Mouse (Mus musculus) layer of hippocampus, adult 18-20 months (tissue): ENCODE results near the gene Zfpl1. TPM values are rescaled to one million over a fixed set of nuclear protein-coding genes. Genes with fewer than 3 reads are reported as not detected.

Source experiments
- DNase-seq, 2 experiments: peaks; one replicate each; pipeline ENCODE4 v3.0.0; 2022; ENCODE audit warnings: low spot score in 2 of 2
- microRNA-seq, 2 experiments: library from miRNA; unstranded; fragments of <30 nt; microRNA quantifications; one replicate each; pipeline ENCODE4 v1.2.0; 2021
- total RNA-seq, 2 experiments: library from RNA; stranded (reverse); gene quantifications; 2 replicates each; pipeline ENCODE4 v1.2.3; 2021

The Zfpl1 gene
- total RNA-seq, 2 experiments from 2014 or later, result 36.6 to 42.0 TPM

DNA sequence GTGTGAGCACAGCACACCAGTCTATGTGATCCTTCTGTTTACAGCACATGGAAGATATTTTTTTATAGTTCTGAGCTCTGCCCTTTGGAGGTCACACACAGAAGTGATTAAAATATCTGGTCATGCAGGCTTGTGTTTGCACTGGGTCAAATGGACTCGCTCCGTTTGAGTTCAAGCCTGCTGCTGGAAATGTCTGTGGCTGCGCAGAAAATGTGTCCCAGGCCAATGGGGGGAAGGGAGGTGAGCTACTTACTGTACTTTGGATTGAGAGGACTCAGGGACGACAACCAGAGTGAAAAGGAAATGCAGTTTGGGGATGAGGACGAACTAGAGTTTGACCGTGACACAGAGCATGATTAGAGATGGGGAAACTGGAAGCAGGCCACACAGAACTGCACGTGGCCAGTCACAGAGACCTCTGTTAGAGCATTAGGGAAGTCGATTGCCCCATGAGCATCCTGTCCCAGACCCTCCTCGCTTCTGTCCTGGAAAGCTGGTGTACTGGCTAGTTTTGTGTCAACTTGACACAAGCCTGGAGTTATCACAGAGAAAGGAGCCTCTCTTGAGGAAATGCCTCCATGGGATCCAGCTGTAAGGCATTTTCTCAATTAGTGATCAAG is 48.7 kb downstream of the Zfpl1 start:
- no peak for DNase-seq

Small RNAs within 50 kb of the gene (microRNA-seq; reads per million reads assigned to microRNA genes)
- gene Mir6988, result 2.0 to 3.5 reads per million in 2 experiments

Other genes with a start within 250 kb of the Zfpl1 start
- gene Frmd8, start 209.7 kb downstream of the Zfpl1 start, total RNA-seq, result 10 to 100 TPM; 12.7 to 13.0 TPM
- gene Slc25a45, start 207.1 kb downstream of the Zfpl1 start, total RNA-seq, result 1 to 10 TPM; 2.9 to 3.2 TPM
- gene Tigd3, start 190.8 kb downstream of the Zfpl1 start, total RNA-seq, result 1 to 10 TPM; 2.5 TPM
- 100 to 1,000 TPM in 1 of 2 experiments, 10 to 100 TPM in 1; 90.8 to 100 TPM for gene Dpf2, start 171.9 kb downstream of the Zfpl1 start, total RNA-seq
- gene Cdc42ep2, start 160.1 kb downstream of the Zfpl1 start, total RNA-seq, result 1 to 10 TPM; 4.3 to 4.6 TPM
- 1 to 10 TPM; 5.0 to 5.9 TPM for gene Pola2, start 120.8 kb downstream of the Zfpl1 start, total RNA-seq
- not detected for gene Slc22a20, start 98.8 kb downstream of the Zfpl1 start, total RNA-seq
- gene Capn1, start 69.1 kb downstream of the Zfpl1 start, total RNA-seq, result 10 to 100 TPM; 23.2 to 24.8 TPM
- gene Syvn1, start 38.4 kb downstream of the Zfpl1 start, total RNA-seq, result 10 to 100 TPM; 43.4 to 44.5 TPM
- gene Mrpl49, start 27.2 kb downstream of the Zfpl1 start, total RNA-seq, result 10 to 100 TPM; 48.0 to 52.0 TPM
- 100 to 1,000 TPM; 769 to 789 TPM for gene Fau, start 27.1 kb downstream of the Zfpl1 start, total RNA-seq
- 10 to 100 TPM; 34.6 to 36.2 TPM for gene Znhit2, start 23.8 kb downstream of the Zfpl1 start, total RNA-seq
- gene Tm7sf2, start 16.6 kb downstream of the Zfpl1 start, total RNA-seq, result 10 to 100 TPM; 22.4 to 24.4 TPM
- 10 to 100 TPM; 93.7 to 94.4 TPM for gene Vps51, start 7.7 kb downstream of the Zfpl1 start, total RNA-seq
- not detected for gene Tmem262, start 4.9 kb downstream of the Zfpl1 start, total RNA-seq
- 1 to 10 TPM in 1 of 2 experiments, under 1 TPM in 1; 0.91 to 1.3 TPM for gene Gm28374, start 2.7 kb downstream of the Zfpl1 start, total RNA-seq
- gene Cdca5, start within 50 bp of the Zfpl1 start, total RNA-seq, result not detected
- gene AC131692.1, start 9.5 kb upstream of the Zfpl1 start, total RNA-seq, result not detected
- gene Naaladl1, start 20.8 kb upstream of the Zfpl1 start, total RNA-seq, result under 1 TPM in 1 of 2 experiments, not detected in 1; 0.12 TPM
- gene Sac3d1, start 33.7 kb upstream of the Zfpl1 start, total RNA-seq, result 10 to 100 TPM; 15.5 to 15.6 TPM
- 10 to 100 TPM; 37.6 to 45.1 TPM for gene Snx15, start 43.3 kb upstream of the Zfpl1 start, total RNA-seq
- gene Batf2, start 56.0 kb upstream of the Zfpl1 start, total RNA-seq, result under 1 TPM; 0.59 to 0.89 TPM
- gene Arl2, start 56.6 kb upstream of the Zfpl1 start, total RNA-seq, result 10 to 100 TPM; 83.2 to 84.8 TPM
- gene Majin, start 99.4 kb upstream of the Zfpl1 start, total RNA-seq, result not detected
- gene Gpha2, start 141.4 kb upstream of the Zfpl1 start, total RNA-seq, result not detected
- gene Ppp2r5b, start 150.9 kb upstream of the Zfpl1 start, total RNA-seq, result 100 to 1,000 TPM; 133 TPM
- 10 to 100 TPM; 34.0 to 34.2 TPM for gene Atg2a, start 156.7 kb upstream of the Zfpl1 start, total RNA-seq
- 10 to 100 TPM; 86.6 to 88.0 TPM for gene Ehd1, start 191.8 kb upstream of the Zfpl1 start, total RNA-seq
- gene Cdc42bpg, start 221.5 kb upstream of the Zfpl1 start, total RNA-seq, result 1 to 10 TPM; 4.8 to 5.6 TPM